Mouse (Mus musculus): ENCODE data around the gene Vps13d.

DNA sequence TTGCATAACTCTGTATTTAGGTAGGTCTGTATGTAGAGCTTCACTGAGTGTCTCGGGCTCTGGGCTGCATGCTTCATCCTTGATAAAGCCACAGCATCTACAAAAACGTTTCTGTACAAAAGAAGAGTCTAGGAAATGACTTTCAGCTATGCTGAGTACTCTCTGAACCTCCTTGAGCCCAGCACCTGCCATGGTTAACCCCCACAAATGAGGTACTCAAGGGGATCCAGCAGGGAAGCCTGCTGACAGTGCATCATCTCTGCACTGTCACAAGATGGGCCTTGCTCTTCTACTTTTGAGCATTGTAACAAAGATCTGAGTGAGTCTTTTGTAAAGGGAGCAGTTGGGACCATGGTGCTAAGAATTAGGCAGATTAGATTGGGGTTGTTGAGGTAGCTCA lies 162.2 kb downstream of the Vps13d start:
- TF ChIP-seq CTCF (IDR thresholded peaks at IDR 0.05; ENCODE audit: low read depth) (no peak), EP300 (IDR thresholded peaks at IDR 0.05; ENCODE audit: low read depth) (no peak)
